Mouse (Mus musculus) spleen, postnatal 0 days (tissue): ENCODE data around the gene Pycard. TPM values are rescaled to one million over a fixed set of nuclear protein-coding genes. Genes with fewer than 3 reads are reported as not detected.

Experiments
- polyA plus RNA-seq: library from polyadenylated mRNA; unstranded; fragments of >200 nt; fragmentation: Nextera tagmentation; extraction: Ambion mirVana; gene quantifications from 2 replicates; pipeline ENCODE4 v1.2.1, GENCODE M21; 2015

Gene Pycard
- 59.4 and 76.0 TPM in 2 replicates for polyA plus RNA-seq

GRCm38 (mm10) chr7:127993341-127993977, at the start of gene Pycard:
Gene Pycard, minus strand, starts transcription at chr7:127993867.

GRCm38 (mm10) chr7:128003688-128004087, 10.0 kb upstream of the Pycard start, which contains the start of gene Trim72:
Gene Trim72, plus strand, starts transcription at chr7:128003949.

GRCm38 (mm10) chr7:127967004-127967921, 26.4 kb downstream of the Pycard start, which contains the start of gene Fus:
Gene Fus, plus strand, starts transcription at chr7:127967457.

DNA sequence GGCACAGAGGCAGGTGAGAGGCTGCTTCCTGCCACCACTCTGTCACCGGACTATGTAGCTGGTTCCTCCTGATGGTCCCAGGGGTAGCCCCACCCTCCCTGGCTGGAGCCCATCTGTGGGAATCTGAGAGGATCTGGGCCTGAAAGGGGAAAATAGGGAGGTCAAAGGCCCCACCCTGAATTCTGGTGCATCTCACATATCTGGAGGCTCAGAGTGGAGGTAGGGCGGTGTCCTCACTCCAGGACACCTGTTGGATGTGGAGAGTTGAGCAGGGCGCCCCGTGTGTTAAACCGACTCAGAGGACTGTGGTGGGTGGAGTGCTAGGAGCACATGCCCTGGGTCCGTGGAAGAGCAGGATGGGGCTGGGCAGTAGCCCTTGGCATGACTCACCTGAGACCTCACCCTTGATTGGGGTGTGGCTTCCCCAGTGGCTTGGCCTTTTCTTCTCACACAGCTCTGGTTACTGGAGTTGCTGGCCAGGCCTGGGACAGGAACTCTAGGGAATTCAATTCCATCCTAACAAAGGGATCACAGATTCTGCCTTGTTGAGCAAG, 47.1 kb downstream of the Pycard start, which contains the start of gene Prss36:
Gene Prss36 (minus strand): TSS at position 256 of the 554 bp plus-strand sequence.

Other genes with a start within 250 kb of the Pycard start
- gene Fbxl19, start 249.3 kb downstream of the Pycard start, polyA plus RNA-seq, result 4.8 and 4.9 TPM in 2 replicates
- 14.0 and 17.9 TPM in 2 replicates for gene Orai3, start 224.1 kb downstream of the Pycard start, polyA plus RNA-seq
- gene Setd1a, start 217.2 kb downstream of the Pycard start, polyA plus RNA-seq, result 13.0 and 14.9 TPM in 2 replicates
- not detected in 2 replicates for gene Gm49388, start 208.3 kb downstream of the Pycard start, polyA plus RNA-seq
- 15.4 and 17.9 TPM in 2 replicates for gene Hsd3b7, start 193.3 kb downstream of the Pycard start, polyA plus RNA-seq
- gene Stx4a, start 169.6 kb downstream of the Pycard start, polyA plus RNA-seq, result 31.5 and 36.4 TPM in 2 replicates
- gene Stx1b, start 169.3 kb downstream of the Pycard start, polyA plus RNA-seq, result 0.32 and 0.75 TPM in 2 replicates
- gene Zfp646, start 117.6 kb downstream of the Pycard start, polyA plus RNA-seq, result 5.7 and 5.9 TPM in 2 replicates
- 10.2 and 10.5 TPM in 2 replicates for gene Zfp668, start 117.0 kb downstream of the Pycard start, polyA plus RNA-seq
- 0.21 and 0.31 TPM in 2 replicates for gene Prss53, start 102.9 kb downstream of the Pycard start, polyA plus RNA-seq
- not detected in 2 replicates for gene Gm21974, start 98.4 kb downstream of the Pycard start, polyA plus RNA-seq
- 66.3 and 74.3 TPM in 2 replicates for gene Vkorc1, start 98.2 kb downstream of the Pycard start, polyA plus RNA-seq
- 70.9 and 73.8 TPM in 2 replicates for gene Bckdk, start 89.8 kb downstream of the Pycard start, polyA plus RNA-seq
- gene Kat8, start 81.4 kb downstream of the Pycard start, polyA plus RNA-seq, result 19.3 and 20.4 TPM in 2 replicates
- 0.52 and 0.64 TPM in 2 replicates for gene Prss8, start 63.8 kb downstream of the Pycard start, polyA plus RNA-seq
- gene Prss36, start 47.1 kb downstream of the Pycard start, polyA plus RNA-seq, result 1.9 TPM in 2 replicates
- 194 and 202 TPM in 2 replicates for gene Fus, start 26.4 kb downstream of the Pycard start, polyA plus RNA-seq
- not detected in 2 replicates for gene Trim72, start 10.1 kb upstream of the Pycard start, polyA plus RNA-seq
- 18.0 and 24.5 TPM in 2 replicates for gene Itgam, start 68.8 kb upstream of the Pycard start, polyA plus RNA-seq
- gene Gm49368, start 68.8 kb upstream of the Pycard start, polyA plus RNA-seq, result 0.92 and 0.96 TPM in 2 replicates
- 1.8 and 2.1 TPM in 2 replicates for gene Itgax, start 135.7 kb upstream of the Pycard start, polyA plus RNA-seq
- 3.9 and 5.6 TPM in 2 replicates for gene Itgad, start 160.5 kb upstream of the Pycard start, polyA plus RNA-seq
- gene Cox6a2, start 212.5 kb upstream of the Pycard start, polyA plus RNA-seq, result 0.88 and 1.3 TPM in 2 replicates
- gene Armc5, start 243.5 kb upstream of the Pycard start, polyA plus RNA-seq, result 9.4 and 10.8 TPM in 2 replicates
- gene 9130023H24Rik, start 244.2 kb upstream of the Pycard start, polyA plus RNA-seq, result 2.2 and 3.9 TPM in 2 replicates